ENCODE assay signal across 8 mouse cellular contexts in the genomic region with DNA sequence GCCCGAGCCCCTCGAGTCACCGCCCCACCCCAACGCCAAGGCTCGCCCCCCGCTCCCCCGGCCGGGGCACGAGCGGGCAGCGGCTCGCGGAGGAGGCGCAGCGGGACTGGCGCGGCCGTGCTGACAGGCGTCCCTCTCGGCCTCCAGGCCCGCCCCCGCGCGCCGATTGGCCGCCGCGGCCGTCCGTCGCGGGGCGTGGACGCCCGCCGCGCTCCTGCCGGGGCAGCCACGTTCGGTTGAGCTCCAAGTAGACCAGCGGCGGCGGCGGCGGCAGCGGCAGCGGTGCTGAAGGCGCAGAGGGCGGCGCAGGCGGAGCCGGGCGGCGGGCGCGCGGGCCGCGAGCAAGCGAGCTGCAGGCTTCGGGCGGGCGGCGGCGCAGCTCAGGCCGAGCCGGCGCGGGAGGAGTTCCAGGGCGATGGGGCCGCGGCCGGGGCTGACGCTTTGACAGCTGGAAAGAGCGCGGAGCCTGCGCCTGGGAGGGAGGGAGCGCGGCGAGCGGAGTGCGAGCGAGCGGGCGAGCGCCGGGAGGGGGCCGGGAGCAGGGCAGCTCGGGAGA. TPM values are rescaled to one million over a fixed set of nuclear protein-coding genes. Genes with fewer than 3 reads are reported as not detected.
DNase-seq lines count a peak whose midpoint lies in the region; ATAC-seq and TF ChIP-seq lines count a peak whose summit lies in the region.

No protein-coding gene starts in this region.

- H3K27me3 ChIP-seq in forebrain, postnatal 0 days (ENCODE audit: insufficient read depth, low read length), result no peaks in the 10 kb centered on the region
- H3K27me3 ChIP-seq in lung, embryonic 15.5 days, result no peaks in the 10 kb centered on the region

- H3K27ac ChIP-seq in forebrain, postnatal 0 days (ENCODE audit: low read depth, low read length), result peak overlapping the region; percentile 92
- peak overlapping the region; percentile 99 for H3K27ac ChIP-seq in lung, embryonic 15.5 days

- H3K4me3 ChIP-seq in forebrain, postnatal 0 days (ENCODE audit: low read depth, low read length), result peak overlapping the region; percentile 91
- peak overlapping the region; percentile 82 for H3K4me3 ChIP-seq in lung, embryonic 15.5 days

- TF ChIP-seq CTCF in forebrain, postnatal 0 days (IDR thresholded peaks at IDR 0.05; ENCODE audit: low read depth), result no peak

- H3K9me3 ChIP-seq in forebrain, postnatal 0 days (ENCODE audit: low read length), result no peaks in the 10 kb centered on the region
- no peaks in the 10 kb centered on the region for H3K9me3 ChIP-seq in lung, embryonic 15.5 days

- under 1% methylated on average over 45 of the region's 89 CpGs for WGBS in forebrain, postnatal 0 days
- WGBS in lung, embryonic 15.5 days, result under 1% methylated on average over 73 of the region's 89 CpGs

- H3K9ac ChIP-seq in forebrain, postnatal 0 days, result peak overlapping the region; percentile 89
- H3K9ac ChIP-seq in lung, embryonic 15.5 days, result peak overlapping the region; percentile 89

- peak; percentile 68 for DNase-seq in ES-CJ7 (ENCODE audit: low read depth, low spot score)
- DNase-seq in cerebellum, adult 18-20 months, result peak; percentile 92 to 98
- DNase-seq in forebrain, postnatal 0 days, result peak; percentile 95
- peak; percentile 94 for DNase-seq in heart, postnatal 4 days
- peak; percentile 75 for DNase-seq in layer of hippocampus, adult 9-10 months (ENCODE audit: low spot score)
- DNase-seq in ovary, adult 18-20 months (ENCODE audit: low spot score), result peak; percentile 94
- peak; percentile 91 for DNase-seq in thymus, postnatal 0 days (ENCODE audit: low spot score)

- peak; percentile 90 for ATAC-seq in forebrain, postnatal 0 days
- peak; percentile 84 for ATAC-seq in lung, embryonic 15.5 days (ENCODE audit: borderline replicate concordance, extremely low read depth, low FRiP score, low TSS enrichment)

- peaks cover 25% of the 10 kb centered on the region for H3K4me1 ChIP-seq in forebrain, postnatal 0 days (ENCODE audit: insufficient read depth)
- peaks cover 62% of the 10 kb centered on the region for H3K4me1 ChIP-seq in lung, embryonic 15.5 days

- peaks cover 18% of the 10 kb centered on the region for H3K36me3 ChIP-seq in forebrain, postnatal 0 days (ENCODE audit: insufficient read depth)
- H3K36me3 ChIP-seq in lung, embryonic 15.5 days, result peaks cover 16% of the 10 kb centered on the region

- peak overlapping the region; percentile 97 for H3K4me2 ChIP-seq in forebrain, postnatal 0 days (ENCODE audit: low read depth)
- peak overlapping the region; percentile 88 for H3K4me2 ChIP-seq in lung, embryonic 15.5 days

RNA-seq across cellular contexts. Expression of gene Ssbp3, which starts 0.8 kb away (rescaled TPM):
- 113 and 137 TPM in 2 replicates for total RNA-seq in forebrain, postnatal 0 days (2014; rRNA removed)
- polyA plus RNA-seq in forebrain, postnatal 0 days (2015; fragmentation: Nextera tagmentation; extraction: Ambion mirVana), result 103 and 117 TPM in 2 replicates
- total RNA-seq in heart, postnatal 4 days (2021), result 10 to 100 TPM; 55.3 to 58.7 TPM
- 90.3 and 90.4 TPM in 2 replicates for polyA plus RNA-seq in lung, embryonic 15.5 days (2015; fragmentation: Nextera tagmentation; extraction: Ambion mirVana)
- 93.6 and 106 TPM in 2 replicates for polyA plus RNA-seq in thymus, postnatal 0 days (2015; fragmentation: Nextera tagmentation; extraction: Ambion mirVana)

Comparison
In these comparisons a context has a peak if more than half of its experiments do, and no peak if none do; other contexts are left out.
1. Peak in every context shown above with its lines: DNase-seq, ATAC-seq, H3K4me3 ChIP-seq and H3K27ac ChIP-seq.